Mouse (Mus musculus) testis, postnatal 10 days (tissue): Measurements from ENCODE around the gene Cox7a2.

Experiments used
- DNase-seq: peaks from one replicate; pipeline ENCODE4 v3.0.0; 2021; ENCODE audit warnings: low spot score

The Cox7a2 gene

DNA sequence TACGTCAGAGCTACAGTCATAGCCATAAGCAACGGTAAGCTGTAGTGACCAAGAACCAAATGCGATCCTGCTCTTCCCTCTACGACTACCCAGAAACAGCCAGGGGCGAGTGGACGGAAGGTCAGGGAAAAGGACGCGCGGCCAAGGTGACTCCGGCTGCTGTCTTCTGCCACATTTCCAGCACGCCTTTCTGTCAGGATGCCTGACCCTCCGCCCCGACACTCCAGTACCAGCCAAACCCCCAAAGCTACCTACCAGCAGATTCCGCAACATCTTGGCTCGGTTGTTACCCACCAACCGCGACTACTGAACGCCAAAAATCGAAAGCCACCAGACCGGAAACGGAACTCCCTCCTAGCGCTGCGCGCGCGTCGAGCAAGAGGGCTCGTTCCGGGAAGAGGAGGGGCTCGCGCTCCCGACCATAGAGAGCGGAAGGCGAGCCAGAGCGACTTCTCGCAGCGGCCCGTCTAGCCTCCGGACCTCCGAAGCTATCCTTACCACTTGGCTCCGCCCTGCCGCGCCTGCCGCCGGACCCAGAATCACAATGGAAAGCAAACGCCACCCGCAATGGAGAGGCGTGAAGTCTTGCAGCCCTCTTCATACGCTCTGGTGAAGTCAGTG lies at the start of gene Cox7a2:
Gene Cox7a2 (minus strand): TSS at position 494 of the 621 bp plus-strand sequence.
- peak; percentile 93 for DNase-seq

DNA sequence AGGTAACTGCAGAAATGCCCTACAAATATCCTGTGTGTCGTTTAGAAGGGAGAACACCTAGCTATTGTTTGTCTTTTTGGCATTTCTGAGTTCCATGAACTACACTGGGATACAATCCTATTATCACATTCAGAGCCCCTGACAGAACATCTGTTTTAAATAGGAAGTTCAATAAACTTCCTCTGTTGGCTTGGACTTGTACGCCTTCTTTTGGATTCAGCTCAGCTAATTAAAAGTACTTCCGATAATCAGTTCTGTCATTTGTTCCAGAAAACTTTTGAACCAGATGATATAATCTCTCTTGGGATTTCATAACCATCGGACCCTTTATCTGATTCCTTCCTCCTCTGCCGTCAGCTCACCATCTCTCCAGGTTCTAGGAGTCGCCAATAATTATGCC lies 49.7 kb upstream of the Cox7a2 start:
- no peak for DNase-seq

DNA sequence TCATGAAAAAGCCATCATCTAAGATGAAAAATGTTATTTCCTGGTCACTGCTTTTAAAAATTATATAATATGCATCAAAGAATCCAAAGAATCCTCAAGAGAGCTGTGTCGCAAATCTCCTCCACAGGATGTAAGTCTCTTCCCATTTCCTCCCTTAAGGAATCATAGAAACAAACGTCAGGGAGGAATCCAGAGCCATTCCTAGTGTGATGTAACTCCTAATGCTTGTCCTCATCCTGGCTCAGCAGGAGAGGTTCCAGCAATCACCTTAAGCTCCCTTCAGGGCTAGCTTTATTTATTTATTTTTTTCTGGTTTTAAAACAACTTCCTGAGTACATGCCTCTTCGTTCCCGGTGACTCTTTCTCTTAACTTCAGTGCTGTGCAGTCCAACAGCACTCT lies 47.5 kb upstream of the Cox7a2 start:
- no peak for DNase-seq

DNA sequence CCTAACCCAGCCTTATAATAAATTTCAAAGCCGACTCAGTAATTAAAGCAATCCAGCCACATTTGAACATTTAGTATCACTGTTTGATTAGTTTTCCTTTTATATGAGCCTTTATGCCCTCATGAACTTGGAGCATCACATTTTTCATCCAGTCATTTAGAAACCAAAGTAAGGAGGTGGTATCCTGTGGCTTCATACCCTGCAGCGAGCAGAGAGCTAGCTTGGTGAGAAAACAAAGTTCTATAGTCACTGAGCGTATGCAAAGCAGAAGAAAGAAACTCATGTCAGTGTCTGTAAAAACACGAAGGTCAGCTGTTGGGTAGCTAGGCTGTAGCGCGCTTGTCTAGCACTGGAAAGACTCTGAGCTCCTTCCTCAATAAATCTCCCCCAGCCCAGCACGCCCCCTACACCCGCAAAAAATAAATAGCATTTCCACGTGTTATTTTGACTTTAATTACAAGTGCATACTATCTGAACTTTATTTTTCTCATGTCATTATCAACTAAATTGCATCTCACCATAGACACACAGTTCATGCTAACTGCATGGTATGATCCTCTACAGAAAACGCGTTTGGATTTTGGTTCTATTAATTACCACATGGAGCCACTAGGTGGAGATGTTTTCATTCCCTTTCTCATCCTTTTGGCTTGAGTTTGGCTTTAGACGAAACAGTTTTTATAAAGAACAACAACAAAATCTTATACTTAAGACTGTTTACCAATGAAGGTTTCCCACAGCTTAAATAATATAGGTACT lies 46.8 kb upstream of the Cox7a2 start:
- DNase-seq: no peak

GRCm38 (mm10) chr9:79805426-79805825 lies 45.7 kb upstream of the Cox7a2 start:
- no peak for DNase-seq

DNA sequence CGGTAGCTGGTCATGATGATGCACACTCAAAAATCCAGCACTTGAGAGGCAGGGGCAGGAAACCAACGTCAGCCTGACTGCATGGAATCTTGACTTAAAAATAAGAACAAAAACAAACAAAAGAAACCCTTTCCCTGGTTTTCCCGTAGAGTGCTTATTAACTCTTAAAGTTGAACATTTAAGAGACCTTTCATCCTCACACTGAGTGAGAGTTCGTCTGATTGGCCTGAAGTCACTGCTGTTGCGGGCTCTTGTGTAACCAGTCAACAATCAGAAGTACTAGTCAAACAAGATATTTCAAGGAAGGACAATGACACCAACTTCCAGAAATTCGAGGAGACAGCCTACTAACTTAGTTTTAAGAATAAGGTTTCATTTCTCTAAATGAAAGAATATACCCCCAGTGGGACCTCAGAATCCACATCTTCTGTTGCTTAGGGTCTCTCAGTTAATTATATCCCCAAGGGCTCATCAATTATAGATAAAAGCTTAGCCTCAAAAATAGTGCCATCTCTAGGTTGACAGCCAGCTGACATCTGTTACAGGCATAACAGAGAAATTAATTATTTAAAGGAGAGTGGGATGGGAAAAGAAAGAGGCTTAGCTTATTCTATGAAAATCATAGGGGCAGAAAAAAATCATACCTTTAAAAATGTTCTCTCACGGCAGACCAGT lies 36.9 kb upstream of the Cox7a2 start:
- DNase-seq: no peak

DNA sequence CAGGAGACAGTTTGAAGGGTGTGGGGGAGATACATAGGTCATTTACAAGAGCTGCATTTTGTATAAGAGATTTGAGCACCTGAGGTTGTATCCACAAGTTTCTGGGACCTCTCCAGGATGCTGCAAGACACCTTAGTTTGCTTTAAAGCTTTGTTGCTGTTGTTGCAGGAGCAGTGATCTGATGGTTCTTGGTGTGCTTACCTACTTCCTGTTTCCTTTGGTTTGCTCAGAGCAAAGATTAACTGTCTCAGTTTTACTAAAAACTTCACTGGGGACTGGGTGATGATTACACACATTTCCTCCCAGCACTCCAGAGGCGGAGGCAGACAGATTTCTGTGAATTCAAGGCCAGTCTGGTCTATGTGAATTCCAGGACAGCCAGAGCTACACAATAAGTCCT lies 35.4 kb upstream of the Cox7a2 start:
- no peak for DNase-seq

- peak; percentile 94 for DNase-seq
These were observed 33.5 kb upstream of the Cox7a2 start, which contains the start of gene Tmem30a for GRCm38 (mm10) chr9:79792841-79793835. Gene Tmem30a, minus strand, starts transcription at chr9:79793507.

DNA sequence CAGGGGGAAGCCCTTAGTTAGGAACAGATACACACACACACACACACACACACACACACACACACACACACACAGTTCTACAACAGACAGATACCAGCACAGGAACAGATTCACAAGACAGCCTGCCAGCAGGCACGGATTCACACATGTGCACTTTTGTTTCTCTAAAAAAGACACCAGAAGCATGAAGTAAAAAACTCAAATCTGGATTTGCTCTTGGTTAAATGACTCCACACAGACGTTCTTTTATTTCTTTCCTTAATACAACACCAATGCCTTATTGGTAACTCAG lies 26.1 kb upstream of the Cox7a2 start:
- DNase-seq: no peak

GRCm38 (mm10) chr9:79784934-79785793 lies 25.5 kb upstream of the Cox7a2 start:
- DNase-seq: no peak

GRCm38 (mm10) chr9:79784439-79784838 lies 24.8 kb upstream of the Cox7a2 start:
- no peak for DNase-seq

- DNase-seq: no peak
These were observed 19.7 kb upstream of the Cox7a2 start for GRCm38 (mm10) chr9:79779354-79779753.

GRCm38 (mm10) chr9:79766991-79767545 lies 7.4 kb upstream of the Cox7a2 start:
- no peak for DNase-seq

DNA sequence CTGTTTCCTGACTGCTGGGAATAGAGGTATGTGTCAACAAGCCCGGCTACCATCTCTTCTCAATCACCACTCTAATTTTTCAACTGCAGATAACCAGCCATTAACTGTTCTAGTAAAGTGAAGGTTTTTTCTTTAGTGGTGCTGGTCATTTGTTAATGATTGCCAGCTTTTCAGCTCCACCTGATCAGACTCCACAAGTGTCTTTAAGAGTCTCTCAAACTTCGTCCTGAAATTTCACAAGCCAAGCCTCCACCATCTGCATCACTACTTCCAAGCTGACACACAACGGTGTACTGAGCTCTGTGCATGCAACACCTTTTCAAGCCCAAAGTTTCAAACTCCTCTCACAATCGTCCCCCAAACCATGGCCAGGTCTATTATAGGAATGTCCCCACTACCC lies 5.7 kb upstream of the Cox7a2 start:
- no peak for DNase-seq

DNA sequence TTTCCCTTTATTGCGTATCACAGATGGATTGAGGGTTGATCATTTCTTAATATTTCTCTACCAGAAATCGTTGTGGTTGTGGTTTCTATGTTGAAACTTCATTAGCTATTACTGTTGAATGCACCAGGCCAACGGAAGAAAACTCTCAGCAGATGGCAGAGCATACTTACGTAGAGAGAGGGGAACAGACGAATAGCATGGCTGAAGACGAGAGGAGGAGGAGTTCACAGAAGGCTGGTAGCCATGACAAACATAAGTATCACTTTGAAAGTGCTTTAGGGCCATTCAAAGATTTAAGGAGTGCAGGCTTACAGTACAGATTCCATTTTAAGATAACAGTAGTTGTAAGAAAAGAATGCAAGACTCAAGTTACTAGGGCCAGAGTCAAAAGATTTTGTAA lies 2.8 kb upstream of the Cox7a2 start:
- no peak for DNase-seq

DNA sequence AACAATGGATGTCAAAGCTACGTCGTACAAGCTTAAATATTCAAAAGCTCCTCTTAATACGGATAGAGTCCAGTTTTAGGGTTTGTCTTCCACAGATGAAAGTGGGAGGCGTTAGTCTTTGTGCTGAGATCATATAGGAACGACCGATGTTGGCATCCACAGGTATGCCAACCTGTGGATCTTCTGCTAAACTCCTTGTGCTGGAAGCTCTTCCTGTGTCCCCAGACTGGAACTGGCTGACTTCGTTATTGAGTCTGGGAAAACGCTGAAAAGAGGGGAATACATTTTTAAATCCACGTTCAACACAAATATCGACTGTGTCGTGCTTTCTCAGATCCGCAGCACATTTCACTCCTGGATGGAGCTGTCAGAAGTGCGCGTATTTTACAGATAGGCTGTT lies 398 bp upstream of the Cox7a2 start:
- DNase-seq: no peak

DNA sequence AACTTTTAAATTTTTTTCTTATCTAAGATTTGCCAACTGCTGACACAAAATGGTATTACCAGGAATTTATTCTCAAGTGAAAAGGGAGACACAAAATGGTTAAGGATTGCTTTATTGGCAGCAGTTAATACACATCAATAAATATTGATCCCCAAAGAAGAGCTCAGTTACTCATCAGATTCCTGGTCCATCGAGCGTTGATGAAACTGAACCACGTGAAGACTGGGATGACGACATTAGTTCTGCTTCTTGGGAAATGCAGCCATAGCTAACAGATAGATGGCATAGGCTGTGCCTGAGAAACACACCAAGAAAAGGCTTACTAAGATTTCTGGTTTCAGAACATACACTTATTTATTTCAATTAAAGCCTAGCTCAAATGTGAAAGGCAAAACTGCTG lies 4.4 kb downstream of the Cox7a2 start:
- DNase-seq: no peak

DNA sequence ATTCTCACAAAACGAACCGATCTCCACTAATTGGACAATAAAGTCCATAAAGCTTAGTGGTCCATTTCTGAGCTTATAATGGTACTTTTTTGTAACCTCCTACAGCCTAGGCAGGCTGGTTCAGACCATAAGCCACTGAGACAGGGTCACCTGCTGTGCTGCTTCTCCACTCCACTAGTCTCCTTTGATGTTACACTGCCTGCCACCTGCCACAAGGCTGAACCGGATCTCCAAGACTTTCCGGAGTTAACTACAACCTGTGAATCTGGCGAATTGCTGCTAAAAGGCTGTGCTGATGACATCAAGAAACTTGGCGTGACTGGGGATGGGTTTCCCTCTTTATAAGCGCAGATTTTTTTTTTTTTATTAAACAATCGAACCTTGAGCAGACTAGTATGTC lies 7.8 kb downstream of the Cox7a2 start:
- DNase-seq: no peak

DNA sequence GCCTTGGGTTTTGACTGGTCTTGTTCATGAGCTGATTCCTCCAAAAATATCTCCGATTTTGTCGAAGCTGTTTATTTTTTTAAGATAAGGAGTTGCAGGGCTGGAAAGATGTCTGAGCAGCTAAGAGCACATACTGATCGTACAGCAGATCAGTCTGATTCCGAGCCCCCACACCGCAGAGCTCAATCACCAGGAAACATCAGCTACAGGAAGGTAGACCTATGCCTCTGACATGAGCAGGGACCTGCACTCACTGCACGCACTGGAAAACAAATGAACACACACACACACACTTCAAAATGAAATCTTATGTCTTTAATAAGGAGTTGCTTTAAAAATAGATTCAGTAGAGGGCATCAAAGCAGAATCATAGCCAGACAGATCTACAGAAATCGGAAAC lies 9.0 kb downstream of the Cox7a2 start:
- no peak for DNase-seq

- DNase-seq: no peak
These were observed 14.6 kb downstream of the Cox7a2 start for GRCm38 (mm10) chr9:79745036-79745435.

GRCm38 (mm10) chr9:79735608-79736007 lies 24.1 kb downstream of the Cox7a2 start:
- no peak for DNase-seq
